Mouse (Mus musculus) heart, embryonic 15.5 days (tissue): ENCODE results near the gene Tob2. TPM values are rescaled to one million over a fixed set of nuclear protein-coding genes. Genes with fewer than 3 reads are reported as not detected.

ENCODE experiments used
- ATAC-seq: fragments of 200-750 bp; cut with Nextera tagmentation; replicated peaks from 2 replicates; pipeline ENCODE4 v1.8.0; 2017; ENCODE audit warnings: low read depth, moderate TSS enrichment; ENCODE audit not compliant: insufficient number of reproducible peaks, insufficient read depth, low FRiP score
- H3K27ac ChIP-seq: fragments of 300-500 bp; sonication (generic); 2 replicates; pipeline ENCODE4 v1.5.1; 2015; ENCODE audit warnings: mild to moderate bottlenecking, inconsistent platforms
- H3K27me3 ChIP-seq: fragments of 300-500 bp; sonication (generic); 2 replicates; pipeline ENCODE4 v1.6.1; 2015; ENCODE audit warnings: inconsistent platforms
- H3K36me3 ChIP-seq: fragments of 300-500 bp; sonication (generic); 2 replicates; pipeline ENCODE4 v1.6.1; 2015; ENCODE audit warnings: mild to moderate bottlenecking, inconsistent platforms
- H3K4me1 ChIP-seq: fragments of 300-500 bp; sonication (generic); replicated peaks from 2 replicates; pipeline ENCODE4 v1.6.1; 2015; ENCODE audit warnings: inconsistent platforms
- H3K4me2 ChIP-seq: fragments of 300-500 bp; sonication (generic); 2 replicates; pipeline ENCODE4 v1.6.1; 2015; ENCODE audit warnings: inconsistent platforms, mild to moderate bottlenecking, moderate library complexity
- H3K4me3 ChIP-seq: fragments of 300-500 bp; sonication (generic); 2 replicates; pipeline ENCODE4 v1.5.1; 2015; ENCODE audit warnings: mild to moderate bottlenecking, inconsistent platforms
- H3K9ac ChIP-seq: fragments of 300-500 bp; sonication (generic); 2 replicates; pipeline ENCODE4 v1.6.1; 2015; ENCODE audit warnings: mild to moderate bottlenecking, inconsistent platforms
- H3K9me3 ChIP-seq: fragments of 300-500 bp; sonication (generic); replicated peaks from 2 replicates; pipeline ENCODE4 v1.6.1; 2016; ENCODE audit warnings: inconsistent platforms
- WGBS: fragments of 180-500 bp; shearing (Covaris S2); methylation state at CpG from one replicate; pipeline ENCODE4 v1.1.7; 2015; ENCODE audit warnings: mixed read lengths; 5-methylcytosine and 5-hydroxymethylcytosine counted together
- polyA plus RNA-seq: library from polyadenylated mRNA; unstranded; fragments of >200 nt; fragmentation: Nextera tagmentation; extraction: Ambion mirVana; gene quantifications from 2 replicates; pipeline ENCODE4 v1.2.1, GENCODE M21; 2015

Tob2 gene
- polyA plus RNA-seq, 1 experiment from 2014 or later = 15.8 TPM

GRCm38 (mm10) chr15:81859330-81860255, 997 bp upstream of the Tob2 start:
- Histone ChIP-seq H3K36me3 (peaks cover 5% of the 10 kb centered on the region; the same call in 1 of the 2 replicates), H3K4me3 (peak overlapping the region; percentile 97), H3K4me2 (peak overlapping the region; percentile 91), H3K9me3 (no peaks in the 10 kb centered on the region), H3K4me1 (peaks cover 20% of the 10 kb centered on the region), H3K9ac (peak overlapping the region; percentile 96), H3K27me3 (no peaks in the 10 kb centered on the region), H3K27ac (peak overlapping the region; percentile 98)
- peak; percentile 81 for ATAC-seq
- under 1% methylated on average over 39 of the region's 39 CpGs for WGBS

GRCm38 (mm10) chr15:81858138-81858516, 469 bp downstream of the Tob2 start:
- Histone ChIP-seq H3K9ac (peak overlapping the region; percentile 96), H3K9me3 (no peaks in the 10 kb centered on the region), H3K4me1 (peaks cover 21% of the 10 kb centered on the region), H3K4me3 (peak overlapping the region; percentile 97), H3K4me2 (peak overlapping the region; percentile 91), H3K27ac (peak overlapping the region; percentile 98), H3K27me3 (no peaks in the 10 kb centered on the region), H3K36me3 (peaks cover 4% of the 10 kb centered on the region; the same call in 1 of the 2 replicates)
- ATAC-seq = peak; percentile 13; the same call in 1 of the 2 replicates
- under 1% methylated on average over 23 of the region's 23 CpGs for WGBS

GRCm38 (mm10) chr15:81857724-81858116, 876 bp downstream of the Tob2 start:
- peaks cover 25% of the 10 kb centered on the region for H3K4me1 ChIP-seq
- peak overlapping the region; percentile 91 for H3K4me2 ChIP-seq
- H3K36me3 ChIP-seq = peaks cover 8% of the 10 kb centered on the region; the same call in 1 of the 2 replicates
- ATAC-seq = 0 out of 2 replicates have a peak, but pooled peaks have one; percentile 4
- H3K4me3 ChIP-seq = peak overlapping the region; percentile 97
- no peaks in the 10 kb centered on the region for H3K9me3 ChIP-seq
- H3K27ac ChIP-seq = peak overlapping the region; percentile 98
- peak overlapping the region; percentile 96 for H3K9ac ChIP-seq
- H3K27me3 ChIP-seq = no peaks in the 10 kb centered on the region
- WGBS = 0% methylated on average over 33 of the region's 33 CpGs

- no peak for ATAC-seq
- no peaks in the 10 kb centered on the region for H3K9me3 ChIP-seq
- H3K27ac ChIP-seq = peak overlapping the region; percentile 98
- H3K4me2 ChIP-seq = peak overlapping the region; percentile 91
- peaks cover 10% of the 10 kb centered on the region; the same call in 1 of the 2 replicates for H3K36me3 ChIP-seq
- peaks cover 28% of the 10 kb centered on the region for H3K4me1 ChIP-seq
- H3K9ac ChIP-seq = peak overlapping the region; percentile 96
- WGBS = 0% methylated on average over 14 of the region's 14 CpGs
- H3K4me3 ChIP-seq = peak overlapping the region; percentile 97
- H3K27me3 ChIP-seq = no peaks in the 10 kb centered on the region
Observed at GRCm38 (mm10) chr15:81856938-81857723, 1.5 kb downstream of the Tob2 start.

GRCm38 (mm10) chr15:81856030-81856790, 2.4 kb downstream of the Tob2 start:
- peak; percentile 79 for ATAC-seq
- under 1% methylated on average over 28 of the region's 28 CpGs for WGBS

GRCm38 (mm10) chr15:81853081-81853480, 5.5 kb downstream of the Tob2 start:
- Histone ChIP-seq H3K36me3 (peaks cover 41% of the 10 kb centered on the region), H3K9me3 (no peaks in the 10 kb centered on the region), H3K27me3 (no peaks in the 10 kb centered on the region), H3K4me3 (no peak overlapping the region), H3K4me2 (no peak overlapping the region), H3K9ac (no peak overlapping the region), H3K4me1 (peaks cover 36% of the 10 kb centered on the region), H3K27ac (no peak overlapping the region)
- WGBS = 88% methylated on average over 7 of the region's 7 CpGs
- no peak for ATAC-seq

More at GRCm38 (mm10) chr15:81856030-81856790, 2.4 kb downstream of the Tob2 start:
- Histone ChIP-seq H3K36me3 (peaks cover 19% of the 10 kb centered on the region; the same call in 1 of the 2 replicates), H3K9me3 (no peaks in the 10 kb centered on the region), H3K27me3 (no peaks in the 10 kb centered on the region), H3K9ac (peak overlapping the region; percentile 96), H3K4me1 (peaks cover 28% of the 10 kb centered on the region), H3K4me3 (peak overlapping the region; percentile 97), H3K27ac (peak overlapping the region; percentile 98), H3K4me2 (peak overlapping the region; percentile 91)

- ATAC-seq = no peak
- Histone ChIP-seq H3K27ac (no peak overlapping the region), H3K36me3 (peaks cover 46% of the 10 kb centered on the region), H3K9me3 (no peaks in the 10 kb centered on the region), H3K27me3 (no peaks in the 10 kb centered on the region), H3K9ac (no peak overlapping the region), H3K4me2 (no peak overlapping the region), H3K4me1 (peaks cover 36% of the 10 kb centered on the region), H3K4me3 (no peak overlapping the region)
- 79% methylated on average over 9 of the region's 9 CpGs for WGBS
Observed at GRCm38 (mm10) chr15:81852411-81853000, 6.1 kb downstream of the Tob2 start.

GRCm38 (mm10) chr15:81851375-81851774, 7.2 kb downstream of the Tob2 start:
- H3K36me3 ChIP-seq = peaks cover 49% of the 10 kb centered on the region
- WGBS = 93% methylated on average over 15 of the region's 15 CpGs

GRCm38 (mm10) chr15:81850718-81851117, 7.9 kb downstream of the Tob2 start:
- Histone ChIP-seq H3K4me1 (peaks cover 38% of the 10 kb centered on the region), H3K27ac (no peak overlapping the region), H3K9me3 (no peaks in the 10 kb centered on the region), H3K9ac (no peak overlapping the region), H3K27me3 (no peaks in the 10 kb centered on the region), H3K4me3 (no peak overlapping the region), H3K36me3 (peaks cover 49% of the 10 kb centered on the region), H3K4me2 (no peak overlapping the region)
- WGBS = 76% methylated on average over 14 of the region's 14 CpGs
- no peak for ATAC-seq

More at GRCm38 (mm10) chr15:81851375-81851774, 7.2 kb downstream of the Tob2 start:
- Histone ChIP-seq H3K27me3 (no peaks in the 10 kb centered on the region), H3K9me3 (no peaks in the 10 kb centered on the region), H3K27ac (no peak overlapping the region), H3K4me2 (no peak overlapping the region), H3K9ac (no peak overlapping the region), H3K4me1 (peaks cover 36% of the 10 kb centered on the region), H3K4me3 (no peak overlapping the region)
- ATAC-seq = no peak

- 79% methylated on average over 9 of the region's 9 CpGs for WGBS
- no peak overlapping the region for H3K4me3 ChIP-seq
- no peak overlapping the region for H3K4me2 ChIP-seq
- H3K4me1 ChIP-seq = peaks cover 33% of the 10 kb centered on the region
- H3K9me3 ChIP-seq = no peaks in the 10 kb centered on the region
- no peaks in the 10 kb centered on the region for H3K27me3 ChIP-seq
- no peak overlapping the region for H3K9ac ChIP-seq
- peaks cover 46% of the 10 kb centered on the region for H3K36me3 ChIP-seq
- peak overlapping the region; percentile 18; the same call in 1 of the 2 replicates for H3K27ac ChIP-seq
- no peak for ATAC-seq
Observed at GRCm38 (mm10) chr15:81849104-81849503, 9.5 kb downstream of the Tob2 start.
